ENCODE assay signal across 8 mouse cellular contexts in genomic region chr4:129983764-129984420, GRCm38 (mm10). TPM values are rescaled to one million over a fixed set of nuclear protein-coding genes. Genes with fewer than 3 reads are reported as not detected.
DNase-seq lines count a peak whose midpoint lies in the region; ATAC-seq and TF ChIP-seq lines count a peak whose summit lies in the region.

No protein-coding gene starts in this region.

- H3K9ac ChIP-seq in hindbrain, embryonic 12.5 days: peak overlapping the region; percentile 89
- no peak overlapping the region for H3K9ac ChIP-seq in lung, embryonic 14.5 days

- H3K4me1 ChIP-seq in hindbrain, embryonic 12.5 days: peaks cover 62% of the 10 kb centered on the region
- H3K4me1 ChIP-seq in lung, embryonic 14.5 days (ENCODE audit: insufficient read depth): peaks cover 17% of the 10 kb centered on the region

- H3K27me3 ChIP-seq in Patski: no peaks in the 10 kb centered on the region
- H3K27me3 ChIP-seq in hindbrain, embryonic 12.5 days: peaks cover 45% of the 10 kb centered on the region
- H3K27me3 ChIP-seq in lung, embryonic 14.5 days (ENCODE audit: insufficient read depth, low read length): peaks cover 64% of the 10 kb centered on the region

- H3K36me3 ChIP-seq in hindbrain, embryonic 12.5 days: no peaks in the 10 kb centered on the region
- H3K36me3 ChIP-seq in lung, embryonic 14.5 days (ENCODE audit: insufficient read depth): no peaks in the 10 kb centered on the region

- POLR2A ChIA-PET in Patski (lab: Charles Lee): interaction anchor here (0.6 kb wide), 1 partner anchor 120 kb away, joined by 3 read pairs; no protein-coding TSS in a partner anchor

- WGBS in hindbrain, embryonic 12.5 days: 5% methylated on average over 15 of the region's 15 CpGs
- 4% methylated on average over 15 of the region's 15 CpGs for WGBS in lung, embryonic 14.5 days

- TF ChIP-seq CTCF in Patski (IDR thresholded peaks at IDR 0.05): no peak
- peak; percentile 72 for TF ChIP-seq CTCF in lung, embryonic 14.5 days (IDR thresholded peaks at IDR 0.05; ENCODE audit: low read depth)

- no peak for ATAC-seq in Patski
- peak; percentile 25 for ATAC-seq in hindbrain, embryonic 12.5 days (ENCODE audit: low FRiP score)
- no peak; the same call in 1 of the 2 replicates for ATAC-seq in lung, embryonic 14.5 days (ENCODE audit: insufficient read depth)

- in situ Hi-C loops in Patski (cut with MboI; ENCODE audit: low pct_unique_long_range_greater_than_20kb): no loop called here

- H3K27ac ChIP-seq in hindbrain, embryonic 12.5 days: peak overlapping the region; percentile 71
- no peak overlapping the region for H3K27ac ChIP-seq in lung, embryonic 14.5 days (ENCODE audit: low read depth)

- CTCF ChIA-PET in Patski (lab: Charles Lee): interaction anchor here (1.6 kb wide), 1 partner anchor 22 kb away, joined by 5 read pairs; no protein-coding TSS in a partner anchor

- H3K9me3 ChIP-seq in hindbrain, embryonic 12.5 days (replicated peaks): no peaks in the 10 kb centered on the region
- H3K9me3 ChIP-seq in lung, embryonic 14.5 days (ENCODE audit: low read depth, low read length): no peaks in the 10 kb centered on the region

- peak overlapping the region; percentile 91 for H3K4me2 ChIP-seq in hindbrain, embryonic 12.5 days (replicated peaks)
- H3K4me2 ChIP-seq in lung, embryonic 14.5 days: peak overlapping the region; percentile 99

- peak overlapping the region; percentile 78 for H3K4me3 ChIP-seq in hindbrain, embryonic 12.5 days
- H3K4me3 ChIP-seq in lung, embryonic 14.5 days (ENCODE audit: low read depth, low read length): peak overlapping the region; percentile 61

- DNase-seq in Patski (ENCODE audit: low read depth, low spot score): peak; percentile 38
- peak; percentile 89 for DNase-seq in cerebellum, adult 9-11 months
- peak; percentile 79 to 85 for DNase-seq in frontal cortex, postnatal 25 days (ENCODE audit: low spot score in 2 of 2)
- DNase-seq in layer of hippocampus, postnatal 10 days (ENCODE audit: low spot score in 2 of 2): peak; percentile 89 to 91
- DNase-seq in lung, embryonic 14.5 days: peak; percentile 77
- DNase-seq in ovary, postnatal 14 days (ENCODE audit: low spot score): peak; percentile 53
- DNase-seq in urinary bladder, postnatal 25 days (ENCODE audit: low spot score): peak; percentile 56

RNA-seq across cellular contexts. Expression of gene Adgrb2, which starts 0.8 kb away (rescaled TPM):
- polyA plus RNA-seq in Patski (2021): 3.4 TPM
- 10.3 and 12.6 TPM in 2 replicates for polyA plus RNA-seq in hindbrain, embryonic 12.5 days (2016; fragmentation: Nextera tagmentation; extraction: Ambion mirVana)
- total RNA-seq in layer of hippocampus, postnatal 10 days (2021): 100 to 1,000 TPM; 390 to 419 TPM
- 2.0 TPM in 2 replicates for polyA plus RNA-seq in lung, embryonic 14.5 days (2014; fragmentation: Nextera tagmentation; extraction: Ambion mirVana)

RNA-seq across cellular contexts. Expression of gene Spocd1, which starts 54.8 kb away (rescaled TPM):
- polyA plus RNA-seq in Patski (2021): 0.03 TPM
- 0.06 TPM in 1 of 2 replicates, not detected in the other for polyA plus RNA-seq in hindbrain, embryonic 12.5 days (2016; fragmentation: Nextera tagmentation; extraction: Ambion mirVana)
- total RNA-seq in layer of hippocampus, postnatal 10 days (2021): under 1 TPM; 0.18 to 0.48 TPM
- polyA plus RNA-seq in lung, embryonic 14.5 days (2014; fragmentation: Nextera tagmentation; extraction: Ambion mirVana): 0.05 TPM in 1 of 2 replicates, not detected in the other

Comparison
In these comparisons a context has a peak if more than half of its experiments do, and no peak if none do; other contexts are left out.
1. DNase-seq: peak in every context shown above with its lines; median percentile 90 in layer of hippocampus, postnatal 10 days; 89 in cerebellum, adult 9-11 months; 82 in frontal cortex, postnatal 25 days; 77 in lung, embryonic 14.5 days; 56 in urinary bladder, postnatal 25 days; 53 in ovary, postnatal 14 days; 38 in Patski.